Mouse (Mus musculus) hindbrain, embryonic 11.5 days (tissue): ENCODE results near the gene Rest. TPM values are rescaled to one million over a fixed set of nuclear protein-coding genes. Genes with fewer than 3 reads are reported as not detected.

Source experiments
- ATAC-seq: fragments of 200-750 bp; cut with Nextera tagmentation; 2 replicates; pipeline ENCODE4 v1.8.0; 2017; ENCODE audit warnings: mild to moderate bottlenecking, moderate TSS enrichment, moderate library complexity; ENCODE audit not compliant: low FRiP score
- DNase-seq: peaks from one replicate; pipeline ENCODE4 v3.0.0-alpha.2; 2015; ENCODE audit warnings: low spot score
- H3K27ac ChIP-seq: fragments of 300-500 bp; sonication (generic); 2 replicates; pipeline ENCODE4 v1.5.1; 2014; ENCODE audit warnings: mild to moderate bottlenecking, low read depth, low read length
- H3K27me3 ChIP-seq: fragments of 300-500 bp; sonication (generic); 2 replicates; pipeline ENCODE4 v1.6.1; 2014; ENCODE audit warnings: mild to moderate bottlenecking, low read length, moderate library complexity, mixed read lengths; ENCODE audit not compliant: control insufficient read depth, insufficient read depth
- H3K36me3 ChIP-seq: fragments of 300-500 bp; sonication (generic); 2 replicates; pipeline ENCODE4 v1.6.1; 2014; ENCODE audit warnings: mild to moderate bottlenecking, low read length, moderate library complexity, mixed read lengths; ENCODE audit not compliant: control insufficient read depth, insufficient read depth
- H3K4me1 ChIP-seq: fragments of 300-500 bp; sonication (generic); replicated peaks from 2 replicates; pipeline ENCODE4 v1.6.1; 2014; ENCODE audit warnings: low read length, mixed read lengths; ENCODE audit not compliant: control insufficient read depth, insufficient read depth
- H3K4me2 ChIP-seq: fragments of 300-500 bp; sonication (generic); replicated peaks from 2 replicates; pipeline ENCODE4 v1.6.1; 2014; ENCODE audit warnings: mild to moderate bottlenecking, low read depth, low read length
- H3K4me3 ChIP-seq: fragments of 300-500 bp; sonication (generic); 2 replicates; pipeline ENCODE4 v1.5.1; 2014; ENCODE audit warnings: low read depth, low read length
- H3K9ac ChIP-seq: fragments of 300-500 bp; sonication (generic); 2 replicates; pipeline ENCODE4 v1.6.1; 2014; ENCODE audit warnings: low read depth, low read length
- H3K9me3 ChIP-seq: fragments of 300-500 bp; sonication (generic); 2 replicates; pipeline ENCODE4 v1.6.1; 2016; ENCODE audit warnings: low read length; ENCODE audit not compliant: control insufficient read depth
- WGBS: fragments of 180-500 bp; shearing (Covaris S2); extraction: QIAGEN DNeasy Blood & Tissue Kit; methylation state at CpG from one replicate; pipeline ENCODE4 v1.1.7; 2014; 5-methylcytosine and 5-hydroxymethylcytosine counted together
- polyA plus RNA-seq: library from polyadenylated mRNA; unstranded; fragments of >200 nt; fragmentation: Nextera tagmentation; extraction: Ambion mirVana; gene quantifications from 2 replicates; pipeline ENCODE4 v1.2.1, GENCODE M21; 2014

Gene Rest
- polyA plus RNA-seq, 1 experiment from 2014 or later = 23.8 TPM

DNA sequence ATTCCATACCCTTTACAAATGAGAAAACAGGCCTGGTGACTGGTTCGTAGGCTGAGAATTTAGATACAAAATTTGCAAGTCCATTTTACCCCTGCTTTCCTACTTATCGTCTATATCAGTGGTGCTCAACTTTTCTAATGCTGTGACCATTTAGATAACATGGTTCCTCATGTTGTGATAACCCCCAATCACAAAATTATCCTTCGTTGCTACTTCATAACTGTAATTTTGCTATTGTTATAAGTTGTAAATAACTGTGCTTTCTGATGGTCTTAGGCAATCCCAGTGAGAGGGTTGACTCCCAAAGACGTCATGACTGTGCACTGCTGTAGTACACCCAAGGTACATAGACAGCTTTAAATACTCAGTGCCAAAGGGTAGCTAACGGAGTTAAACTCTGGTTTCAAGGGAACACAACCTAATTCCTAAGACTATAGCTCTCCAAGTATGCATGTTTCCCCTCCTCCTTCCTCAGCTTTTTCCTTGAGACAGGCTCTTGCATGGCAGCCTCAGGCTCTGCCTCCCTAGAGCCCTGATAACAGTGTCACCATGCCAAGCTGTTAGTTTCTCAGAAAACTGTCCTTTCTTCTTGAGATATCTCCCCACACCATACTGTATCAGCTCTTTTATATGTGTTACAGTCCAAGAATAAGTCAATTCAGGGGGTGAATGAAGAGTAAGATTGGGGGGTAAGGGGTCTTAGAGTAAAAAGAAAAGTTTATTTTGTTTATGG, 42.7 kb downstream of the Rest start:
- ATAC-seq = no peak
- peak overlapping the region; percentile 99 for H3K4me2 ChIP-seq
- H3K4me1 ChIP-seq = peaks cover 7% of the 10 kb centered on the region
- H3K36me3 ChIP-seq = peaks cover 5% of the 10 kb centered on the region; the same call in 1 of the 2 replicates
- no peak for DNase-seq
- 83% methylated on average over 5 of the region's 5 CpGs for WGBS
- H3K4me3 ChIP-seq = peak overlapping the region; percentile 96
- no peak overlapping the region for H3K27ac ChIP-seq
- peak overlapping the region; percentile 37; the same call in 1 of the 2 replicates for H3K9ac ChIP-seq
- H3K9me3 ChIP-seq = no peaks in the 10 kb centered on the region
- H3K27me3 ChIP-seq = no peaks in the 10 kb centered on the region

DNA sequence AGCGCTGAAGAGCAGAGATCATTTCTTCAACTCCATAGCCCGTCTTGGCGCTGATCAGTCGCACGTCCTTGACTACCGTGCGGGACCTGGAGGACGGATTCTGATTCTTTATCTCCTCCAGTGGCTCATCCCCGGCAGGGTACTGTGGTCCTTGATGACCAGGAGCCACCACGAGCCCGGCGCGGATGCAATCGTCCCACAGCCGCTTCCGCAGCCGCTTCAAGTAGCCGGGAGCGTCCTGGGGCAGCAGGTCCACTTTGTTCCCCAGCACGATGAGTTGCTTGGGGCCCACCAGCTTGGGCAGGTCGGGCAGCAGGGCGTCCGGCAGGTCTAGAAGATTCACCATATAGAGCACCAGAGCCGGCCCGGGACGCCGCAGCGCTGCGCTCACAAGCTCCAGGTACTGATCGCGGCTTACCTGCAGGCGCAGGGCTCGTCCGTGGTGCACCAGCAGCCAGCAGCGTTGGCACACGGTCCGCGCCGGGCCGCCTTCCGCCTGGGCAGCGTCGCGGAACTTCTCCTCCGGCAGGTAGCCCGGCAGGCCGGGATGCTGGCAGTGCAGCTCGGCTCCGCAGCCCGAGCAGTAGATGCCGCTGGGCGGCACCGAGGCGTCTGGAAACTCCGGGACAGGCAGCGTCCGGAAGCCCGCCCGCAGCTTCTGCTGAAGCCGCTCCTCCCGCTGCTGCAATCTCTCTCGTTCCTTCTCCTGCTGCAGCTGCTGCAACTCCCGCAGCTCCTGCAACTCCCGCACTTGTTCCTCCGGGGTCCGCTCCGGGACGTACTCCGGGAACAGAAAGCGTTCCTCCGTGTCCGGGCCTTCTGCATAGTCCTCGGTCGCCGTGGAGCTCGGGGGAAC, 44.0 kb downstream of the Rest start:
- Histone ChIP-seq H3K27ac (peak overlapping the region; percentile 67), H3K4me3 (peak overlapping the region; percentile 96), H3K9ac (peak overlapping the region; percentile 61), H3K27me3 (no peaks in the 10 kb centered on the region), H3K4me1 (peaks cover 7% of the 10 kb centered on the region), H3K4me2 (peak overlapping the region; percentile 99), H3K36me3 (peaks cover 5% of the 10 kb centered on the region; the same call in 1 of the 2 replicates), H3K9me3 (no peaks in the 10 kb centered on the region)
- WGBS = under 1% methylated on average over 76 of the region's 76 CpGs
- peak; percentile 65 for DNase-seq
- ATAC-seq = peak; percentile 48

- Histone ChIP-seq H3K9ac (peak within 1 kb of the TSS; percentile 61), H3K27me3 (no peaks in the 10 kb centered on the region), H3K36me3 (peaks cover 5% of the 10 kb centered on the region; the same call in 1 of the 2 replicates), H3K27ac (peak within 1 kb of the TSS; percentile 67), H3K4me1 (peaks cover 7% of the 10 kb centered on the region), H3K9me3 (no peaks in the 10 kb centered on the region), H3K4me3 (peak within 1 kb of the TSS; percentile 96), H3K4me2 (peak within 1 kb of the TSS; percentile 99)
- DNase-seq = peak; percentile 98
- under 1% methylated on average over 81 of the region's 85 CpGs for WGBS
- peak; percentile 97 for ATAC-seq
These were observed 44.9 kb downstream of the Rest start, which contains the start of the genes Noa1 and Polr2b for GRCm38 (mm10) chr5:77309924-77310772. Gene Noa1 (minus strand): TSS chr5:77310084. Gene Polr2b (plus strand): TSS chr5:77310147.

DNA sequence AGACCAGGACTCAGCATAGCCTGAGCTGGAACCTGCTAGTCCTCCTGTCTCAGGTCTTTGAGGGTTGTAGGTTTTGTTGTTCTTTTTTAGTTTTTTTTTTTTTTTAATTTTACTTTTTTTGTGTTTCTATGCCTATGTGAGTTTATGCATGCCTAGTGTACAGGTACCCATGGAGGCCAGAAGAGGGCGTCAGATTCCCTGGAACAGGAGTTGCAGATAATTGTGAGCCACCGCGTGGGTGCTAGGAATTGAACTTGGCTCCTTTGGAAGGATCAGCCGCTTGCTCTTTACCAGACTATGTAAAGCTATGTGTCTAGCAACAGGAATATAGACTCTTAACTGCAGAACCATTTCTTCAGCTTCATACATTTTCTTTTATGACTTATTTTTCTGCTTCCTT, 48.9 kb downstream of the Rest start:
- Histone ChIP-seq H3K9me3 (no peaks in the 10 kb centered on the region), H3K4me1 (no peaks in the 10 kb centered on the region), H3K4me2 (no peak overlapping the region), H3K27me3 (no peaks in the 10 kb centered on the region), H3K4me3 (no peak overlapping the region), H3K36me3 (0 out of 2 replicates have a peak, but pooled peaks cover 2% of the 10 kb centered on the region), H3K9ac (no peak overlapping the region), H3K27ac (no peak overlapping the region)
- DNase-seq (no peak), ATAC-seq (no peak)
- 94% methylated on average over 4 of the region's 4 CpGs for WGBS

- H3K9me3 ChIP-seq = no peaks in the 10 kb centered on the region
- no peaks in the 10 kb centered on the region for H3K27me3 ChIP-seq
- WGBS = 92% methylated on average over 6 of the region's 6 CpGs
- no peak overlapping the region for H3K9ac ChIP-seq
- H3K4me1 ChIP-seq = no peaks in the 10 kb centered on the region
- no peak overlapping the region for H3K4me2 ChIP-seq
- 0 out of 2 replicates have a peak, but pooled peaks cover 2% of the 10 kb centered on the region for H3K36me3 ChIP-seq
- H3K27ac ChIP-seq = no peak overlapping the region
- DNase-seq (no peak), ATAC-seq (no peak)
- no peak overlapping the region for H3K4me3 ChIP-seq
These were observed 49.7 kb downstream of the Rest start for GRCm38 (mm10) chr5:77314986-77315385.

GRCm38 (mm10) chr5:77324936-77325335, 59.6 kb downstream of the Rest start:
- 93% methylated on average over 1 of the region's 1 CpGs for WGBS
- ATAC-seq (no peak), DNase-seq (no peak)
- Histone ChIP-seq H3K4me1 (no peaks in the 10 kb centered on the region), H3K9ac (no peak overlapping the region), H3K9me3 (no peaks in the 10 kb centered on the region), H3K27me3 (no peaks in the 10 kb centered on the region), H3K27ac (no peak overlapping the region), H3K4me2 (no peak overlapping the region), H3K4me3 (no peak overlapping the region), H3K36me3 (peaks cover 17% of the 10 kb centered on the region)

DNA sequence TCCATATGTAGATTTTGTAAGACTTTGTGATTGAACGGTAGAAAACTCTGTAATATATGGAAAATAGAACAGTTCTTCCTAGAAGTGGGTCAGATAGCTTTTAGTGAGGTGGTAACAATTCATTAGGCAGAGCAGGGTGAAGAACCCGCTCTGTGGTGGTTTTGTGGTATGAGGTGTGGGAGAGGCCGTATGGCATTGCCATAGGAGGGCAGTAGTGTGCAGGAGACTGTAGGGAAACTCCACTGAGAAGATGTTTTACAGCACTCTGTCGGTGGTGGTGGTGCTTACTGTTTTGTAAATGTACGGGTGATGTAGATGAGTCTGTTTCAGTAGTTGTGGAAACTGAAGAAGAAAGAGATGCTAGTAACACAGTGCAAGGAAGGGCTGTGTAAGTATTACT, 64.9 kb downstream of the Rest start:
- no peaks in the 10 kb centered on the region for H3K4me1 ChIP-seq
- 89% methylated on average over 5 of the region's 5 CpGs for WGBS
- H3K4me2 ChIP-seq = no peak overlapping the region
- H3K27ac ChIP-seq = no peak overlapping the region
- DNase-seq = no peak
- ATAC-seq = no peak
- no peaks in the 10 kb centered on the region for H3K9me3 ChIP-seq
- H3K36me3 ChIP-seq = peaks cover 17% of the 10 kb centered on the region
- H3K27me3 ChIP-seq = no peaks in the 10 kb centered on the region
- H3K9ac ChIP-seq = no peak overlapping the region
- no peak overlapping the region for H3K4me3 ChIP-seq
